Mouse (Mus musculus) megakaryocyte, adult 5-6 weeks (primary cell): ENCODE measurements around the gene Padi6. TPM values are rescaled to one million over a fixed set of nuclear protein-coding genes. Genes with fewer than 3 reads are reported as not detected.
A peak's percentile ranks its signal among the peaks of the same experiment; 100 is the strongest.

ENCODE experiments used
- ATAC-seq: 2 replicates; pipeline ENCODE4 v1.8.0; 2016; ENCODE audit warnings: mild to moderate bottlenecking, inconsistent platforms; ENCODE audit not compliant: poor library complexity, severe bottlenecking
- total RNA-seq, 2 experiments: library from RNA; stranded (forward) in 1 of 2; stranded (reverse) in 1 of 2; fragments of 153-499, 151-499 nt in 1 of 2; fragments of 221-1000, 200-1000 nt in 1 of 2; gene quantifications; 2 replicates each; pipeline versions ENCODE4 v1.2.3 to v1.2.4; 2015 to 2017

Gene Padi6
- total RNA-seq, 2 experiments from 2014 or later, result not detected

GRCm38 (mm10) chr4:140688826-140689425, 53.5 kb downstream of the Padi6 start:
- ATAC-seq, result no peak

- peak; percentile 26; the same call in 1 of the 2 replicates for ATAC-seq
Measured at GRCm38 (mm10) chr4:140688044-140688825, 54.2 kb downstream of the Padi6 start.

GRCm38 (mm10) chr4:140684881-140685303, 57.6 kb downstream of the Padi6 start:
- ATAC-seq, result peak; percentile 19; the same call in 1 of the 2 replicates

GRCm38 (mm10) chr4:140684141-140684871, 58.1 kb downstream of the Padi6 start:
- ATAC-seq, result peak; percentile 77

GRCm38 (mm10) chr4:140683608-140684007, 58.8 kb downstream of the Padi6 start:
- ATAC-seq, result no peak

DNA sequence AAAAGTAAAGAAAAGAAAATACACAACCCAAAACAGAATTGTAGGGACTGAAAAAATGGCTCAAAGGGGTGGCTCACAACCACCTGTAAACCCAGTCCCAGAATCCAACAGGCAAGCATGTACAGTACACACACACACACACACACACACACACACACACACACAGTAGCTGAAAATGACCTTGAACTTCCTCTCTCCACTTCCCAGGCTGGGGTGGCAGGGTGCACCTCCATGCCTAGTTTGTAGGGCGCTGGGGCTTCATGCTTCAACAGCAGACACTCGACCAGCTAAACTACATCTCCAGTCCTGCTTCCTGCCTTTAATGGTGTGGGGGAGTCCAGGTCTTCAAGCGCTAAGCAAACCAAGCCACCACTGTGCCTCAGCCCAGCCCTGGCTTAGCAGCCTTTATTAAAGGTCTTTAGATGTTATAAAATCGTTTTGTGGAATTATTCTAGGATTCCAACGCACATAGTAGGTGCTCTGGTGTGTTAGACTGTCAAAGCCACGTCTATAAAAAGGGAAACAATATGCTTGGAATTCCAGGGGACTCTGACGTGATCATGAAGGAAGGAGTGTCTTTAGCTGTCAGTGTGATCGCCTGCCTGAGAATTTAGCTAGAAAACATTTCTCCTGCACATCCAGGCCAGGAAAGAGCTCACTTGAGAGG, 61.6 kb downstream of the Padi6 start:
- no peak for ATAC-seq

DNA sequence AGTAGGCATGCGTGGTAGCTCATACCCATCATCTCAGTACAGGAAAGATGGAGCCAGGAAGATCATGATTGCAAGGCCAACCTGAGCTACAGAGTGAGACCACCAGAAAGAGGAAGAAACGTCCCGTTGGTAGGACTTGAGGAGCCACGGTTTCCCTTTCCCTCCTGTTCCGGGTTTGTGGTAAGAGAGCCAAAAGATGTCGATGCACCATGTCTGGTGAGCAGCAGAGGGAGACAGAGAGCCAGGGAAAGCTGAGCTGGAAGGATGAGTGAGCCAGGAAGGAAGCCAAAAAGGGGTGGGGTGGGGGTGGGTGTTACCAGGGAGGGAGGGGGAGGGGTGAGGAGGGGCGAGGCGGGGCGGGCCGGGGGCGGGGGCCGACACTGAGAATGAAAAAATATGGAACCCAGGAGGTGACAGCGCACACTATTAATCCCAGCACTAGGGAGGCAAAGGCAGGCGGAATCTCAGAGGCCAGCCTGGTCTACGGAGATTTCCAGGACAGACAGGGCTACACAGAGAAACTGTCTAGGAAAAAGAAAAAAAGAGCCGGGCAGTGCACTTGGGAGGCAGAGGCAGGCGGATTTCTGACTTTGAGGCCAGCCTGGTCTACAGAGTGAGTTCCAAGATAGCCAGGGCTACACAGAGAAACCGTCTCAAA, 62.6 kb downstream of the Padi6 start:
- peak; percentile 87 for ATAC-seq

- ATAC-seq, result 0 out of 2 replicates have a peak, but pooled peaks have one; percentile 33
Measured at GRCm38 (mm10) chr4:140679038-140679437, 63.4 kb downstream of the Padi6 start.

Other genes with a start within 250 kb of the Padi6 start
- gene Arhgef10l, start 76.6 kb downstream of the Padi6 start, total RNA-seq (2015), result 22.8 and 25.3 TPM in 2 replicates
- 72.2 and 83.3 TPM in 2 replicates for gene Arhgef10l, start 76.6 kb downstream of the Padi6 start, total RNA-seq (2017)
- gene Rcc2, start 42.1 kb downstream of the Padi6 start, total RNA-seq (2015), result 30.3 and 37.4 TPM in 2 replicates
- 50.8 and 57.3 TPM in 2 replicates for gene Rcc2, start 42.1 kb downstream of the Padi6 start, total RNA-seq (2017)
- 54.2 and 58.1 TPM in 2 replicates for gene Padi4, start 31.6 kb upstream of the Padi6 start, total RNA-seq (2015)
- gene Padi4, start 31.6 kb upstream of the Padi6 start, total RNA-seq (2017), result 60.7 and 63.3 TPM in 2 replicates
- gene Padi3, start 68.0 kb upstream of the Padi6 start, total RNA-seq (2015), result 0.27 and 0.51 TPM in 2 replicates
- gene Padi3, start 68.0 kb upstream of the Padi6 start, total RNA-seq (2017), result 0.26 TPM in 1 of 2 replicates, not detected in the other
- gene Padi1, start 103.1 kb upstream of the Padi6 start, total RNA-seq (2015), result not detected in 2 replicates
- not detected in 2 replicates for gene Padi1, start 103.1 kb upstream of the Padi6 start, total RNA-seq (2017)
- 53.2 and 54.0 TPM in 2 replicates for gene Padi2, start 163.7 kb upstream of the Padi6 start, total RNA-seq (2015)
- 53.5 and 56.7 TPM in 2 replicates for gene Padi2, start 163.7 kb upstream of the Padi6 start, total RNA-seq (2017)
- gene Sdhb, start 218.6 kb upstream of the Padi6 start, total RNA-seq (2015), result 182 and 183 TPM in 2 replicates
- 110 and 120 TPM in 2 replicates for gene Sdhb, start 218.6 kb upstream of the Padi6 start, total RNA-seq (2017)
- 25.1 and 29.7 TPM in 2 replicates for gene Atp13a2, start 244.2 kb upstream of the Padi6 start, total RNA-seq (2015)
- 37.2 and 43.5 TPM in 2 replicates for gene Atp13a2, start 244.2 kb upstream of the Padi6 start, total RNA-seq (2017)